Mouse (Mus musculus): Measurements from ENCODE around the gene Nme4.
"Not testable (repeated sequence)": the region's sequence is repeated elsewhere in the genome, so short reads cannot be mapped to it uniquely, and the experiment has no call there.

Gene Nme4

DNA sequence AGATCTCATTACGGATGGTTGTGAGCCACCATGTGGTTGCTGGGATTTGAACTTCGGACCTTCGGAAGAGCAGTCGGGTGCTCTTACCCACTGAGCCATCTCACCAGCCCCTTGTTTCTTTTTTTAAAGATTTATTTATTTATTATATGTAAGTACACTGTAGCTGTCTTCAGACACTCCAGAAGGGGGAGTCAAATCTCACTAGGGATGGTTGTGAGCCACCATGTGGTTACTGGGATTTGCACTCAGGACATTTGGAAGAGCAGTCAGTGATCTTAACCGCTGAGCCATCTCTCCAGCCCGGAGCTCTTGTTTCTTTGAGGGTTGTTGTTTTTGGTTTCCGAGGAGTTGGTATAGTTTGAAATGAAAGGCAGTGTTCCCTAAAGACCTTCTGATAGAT is 19.1 kb upstream of the Nme4 start:
- not testable (repeated sequence) for DNase-seq (ENCODE audit: low read depth, low spot score)

DNA sequence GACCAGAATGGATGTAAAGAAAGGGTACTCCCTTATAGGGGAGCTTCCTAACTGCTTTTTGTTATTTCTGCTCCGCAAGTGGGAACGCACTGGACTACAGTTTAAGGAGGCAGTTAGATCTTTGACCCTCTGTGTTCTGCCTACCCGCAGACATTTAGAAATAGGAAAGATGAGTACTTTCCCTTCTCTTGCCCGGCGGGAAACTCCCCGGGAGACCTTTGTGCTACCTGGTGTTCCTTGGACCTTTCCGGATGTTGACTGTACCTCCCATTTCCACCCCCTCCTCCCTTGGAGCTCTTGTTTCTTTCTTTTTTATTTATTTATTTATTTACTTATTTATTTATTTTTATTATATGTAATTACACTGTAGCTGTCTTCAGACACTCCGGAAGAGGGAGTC is 18.7 kb upstream of the Nme4 start:
- no peak for DNase-seq (ENCODE audit: low read depth, low spot score)

DNA sequence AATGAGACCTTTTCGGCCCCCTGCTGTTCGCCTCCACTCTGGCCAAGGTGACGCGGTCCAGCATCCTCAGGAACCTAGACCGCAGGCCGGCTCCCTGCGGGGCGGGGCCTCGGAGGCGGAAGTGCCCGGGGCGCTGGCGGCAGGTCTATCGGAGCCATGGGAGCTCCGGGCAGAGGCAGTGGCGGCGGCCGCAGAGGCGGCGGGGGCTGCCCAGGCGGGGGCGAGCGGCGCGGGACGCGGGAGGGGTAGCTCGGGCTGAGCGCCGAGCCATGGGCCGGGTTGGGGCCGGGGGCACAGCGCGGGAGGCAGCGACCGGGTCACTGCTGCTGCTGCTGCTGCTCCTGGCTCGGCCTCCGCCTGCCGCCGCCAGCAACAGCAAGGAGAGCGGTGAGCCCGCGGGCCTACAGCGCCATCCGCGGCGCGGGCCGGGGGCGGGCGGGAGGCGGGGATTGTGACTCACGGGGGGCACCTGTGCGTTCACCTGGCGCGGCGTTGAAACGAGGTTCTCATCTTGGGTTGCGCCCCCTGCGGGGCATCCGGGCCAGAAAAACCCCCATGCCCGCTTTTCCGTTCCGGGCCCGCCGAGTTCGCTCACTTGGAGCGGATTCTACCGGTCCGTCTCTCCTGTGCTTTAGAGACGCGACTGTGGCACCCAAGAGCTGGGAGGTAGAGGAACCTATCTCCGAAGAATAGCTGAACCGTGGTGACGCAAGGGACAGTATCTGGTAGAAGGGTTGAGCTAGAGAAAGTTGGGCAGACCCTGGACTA is 18.0 kb upstream of the Nme4 start, which contains the start of gene Tmem8:
TSS of gene Tmem8 (plus strand) at position 119 of the 768 bp plus-strand sequence.
- DNase-seq (ENCODE audit: low read depth, low spot score) = peak; percentile 84

DNA sequence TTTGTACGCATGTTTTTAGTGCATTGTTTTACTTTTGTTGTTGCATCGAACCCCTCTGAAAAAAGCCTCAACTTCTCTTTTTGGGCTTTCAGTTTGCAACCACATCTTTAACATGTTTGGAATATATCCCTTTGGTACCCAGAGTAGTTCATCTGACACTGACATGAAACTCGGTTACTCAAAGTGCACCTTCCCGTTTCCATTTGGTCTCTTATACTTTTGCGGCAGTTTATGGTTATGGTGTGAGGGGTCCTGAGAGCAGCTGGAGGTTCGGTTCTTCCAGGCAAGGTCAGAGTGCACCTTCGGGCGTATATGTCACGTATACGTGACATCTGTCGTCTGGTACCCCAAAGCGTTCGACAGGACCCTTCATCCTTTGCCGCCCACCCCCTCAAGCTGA is 17.3 kb upstream of the Nme4 start:
- DNase-seq (ENCODE audit: low read depth, low spot score) = no peak

DNA sequence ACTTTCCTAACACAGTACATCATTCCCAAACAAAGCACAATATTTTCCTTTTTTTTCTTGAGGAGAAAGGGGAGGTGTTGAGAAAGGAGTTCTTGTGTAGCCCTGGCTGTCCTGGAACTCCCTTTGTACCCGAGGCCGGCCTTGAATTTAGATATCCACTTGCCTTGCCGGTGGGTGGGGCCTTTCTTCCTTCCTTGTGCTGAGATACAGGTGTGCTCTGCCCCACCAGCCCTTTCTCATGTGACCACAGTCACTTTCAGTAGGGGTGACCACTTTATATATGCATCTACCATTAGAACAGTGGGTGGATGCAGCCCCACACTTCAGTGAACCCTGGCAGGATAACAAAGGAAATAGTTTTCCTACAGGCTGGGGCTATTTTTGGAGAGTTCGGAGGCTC is 16.3 kb upstream of the Nme4 start:
- no peak for DNase-seq (ENCODE audit: low read depth, low spot score)

DNA sequence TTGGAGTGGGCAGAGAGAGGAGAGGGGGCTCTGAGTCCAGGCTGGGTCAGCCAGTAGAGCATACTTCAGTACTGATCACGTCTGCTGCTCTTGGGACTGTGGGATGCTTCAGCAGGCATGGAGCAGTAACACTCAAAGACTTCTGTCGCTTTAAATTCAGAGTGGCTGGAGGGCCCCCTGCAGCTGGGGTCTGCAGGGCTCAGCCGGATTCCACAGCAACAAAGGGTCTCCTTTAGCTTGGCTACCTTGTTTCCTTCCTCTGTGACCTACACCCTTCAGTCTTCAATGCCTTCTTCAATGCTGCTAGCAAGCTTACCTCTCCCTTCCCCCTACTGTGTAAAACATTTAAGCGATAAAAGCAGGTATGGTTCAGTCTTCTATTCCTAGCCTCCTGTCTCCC is 15.6 kb upstream of the Nme4 start:
- DNase-seq (ENCODE audit: low read depth, low spot score) = no peak

DNA sequence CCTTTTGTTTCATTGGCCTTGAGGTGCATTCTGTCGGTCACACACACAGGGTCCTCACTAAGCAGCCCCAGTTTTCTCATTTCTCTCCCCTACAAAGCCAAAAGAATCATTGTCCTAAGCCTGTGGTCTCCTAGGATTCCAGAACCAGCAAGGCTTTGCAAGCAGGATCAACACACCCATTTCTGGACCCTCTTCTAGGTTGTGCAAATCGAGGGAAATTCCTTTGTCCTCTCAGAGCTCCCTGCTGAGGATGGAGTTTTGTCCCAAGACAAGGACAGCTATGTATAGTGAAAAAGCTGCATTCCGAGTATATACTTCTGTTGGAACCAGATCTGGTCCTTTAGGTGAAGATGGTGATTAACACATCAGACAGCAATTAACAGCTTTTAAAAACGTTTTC is 14.8 kb upstream of the Nme4 start:
- no peak for DNase-seq (ENCODE audit: low read depth, low spot score)

DNA sequence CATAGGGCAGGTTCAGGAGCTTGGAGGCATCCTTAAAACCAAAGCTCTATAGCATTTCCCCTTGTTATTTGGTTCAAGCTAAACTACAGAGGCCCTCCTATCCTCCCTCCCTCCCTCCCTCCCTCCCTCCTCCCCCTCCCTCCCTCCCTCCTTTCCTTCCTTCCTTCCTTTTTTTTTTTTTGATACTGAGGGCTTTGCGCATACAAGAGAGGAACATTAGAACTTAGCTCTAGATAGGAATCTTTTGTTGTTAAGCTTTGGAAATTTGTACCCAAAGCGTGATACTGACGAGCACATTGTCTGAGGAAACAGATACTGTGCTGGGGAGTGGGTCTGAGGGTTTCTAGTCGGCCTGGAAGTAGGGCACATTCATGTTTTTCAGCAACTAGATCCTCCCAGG is 10.2 kb upstream of the Nme4 start:
- no peak for DNase-seq (ENCODE audit: low read depth, low spot score)

DNA sequence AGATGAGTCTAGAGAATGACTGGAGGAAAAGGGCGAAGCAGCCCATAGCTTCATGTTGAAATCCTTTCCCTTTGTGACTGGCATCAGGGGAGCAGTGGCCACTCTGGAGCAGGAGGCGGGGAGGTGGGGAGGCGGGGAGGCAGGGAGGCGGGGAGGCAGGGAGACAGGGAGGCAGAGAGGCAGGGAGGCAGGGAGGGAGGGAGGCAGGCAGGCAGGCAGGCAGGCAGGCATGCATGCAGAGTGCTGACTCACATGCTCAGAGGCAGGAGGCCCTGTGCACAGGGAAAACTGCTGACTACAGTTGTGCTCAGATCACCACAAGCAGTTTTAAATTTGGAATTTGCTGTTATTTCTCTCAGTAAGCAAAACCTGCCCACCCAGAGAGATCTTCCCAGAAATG is 6.1 kb upstream of the Nme4 start:
- DNase-seq (ENCODE audit: low read depth, low spot score) = no peak

DNA sequence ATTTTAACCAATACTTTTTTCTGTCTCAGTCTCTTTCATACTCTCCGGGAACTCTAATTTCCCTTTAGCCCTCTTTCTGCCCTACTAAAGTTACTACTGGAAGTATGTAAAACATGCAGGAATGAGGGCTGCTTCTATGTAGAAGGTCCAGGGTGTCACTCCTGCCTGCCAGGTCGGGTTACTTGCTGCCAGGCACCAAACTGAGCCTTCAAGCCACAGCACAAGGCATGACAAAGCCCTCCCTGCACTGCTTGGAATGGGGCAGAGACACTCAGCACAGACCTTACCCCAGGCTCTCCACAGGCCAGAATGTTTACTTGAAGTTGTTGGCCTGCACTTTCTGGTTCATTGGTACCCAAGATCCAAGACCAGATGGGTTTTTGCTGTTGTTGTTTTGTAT is 4.8 kb upstream of the Nme4 start:
- no peak for DNase-seq (ENCODE audit: low read depth, low spot score)

DNA sequence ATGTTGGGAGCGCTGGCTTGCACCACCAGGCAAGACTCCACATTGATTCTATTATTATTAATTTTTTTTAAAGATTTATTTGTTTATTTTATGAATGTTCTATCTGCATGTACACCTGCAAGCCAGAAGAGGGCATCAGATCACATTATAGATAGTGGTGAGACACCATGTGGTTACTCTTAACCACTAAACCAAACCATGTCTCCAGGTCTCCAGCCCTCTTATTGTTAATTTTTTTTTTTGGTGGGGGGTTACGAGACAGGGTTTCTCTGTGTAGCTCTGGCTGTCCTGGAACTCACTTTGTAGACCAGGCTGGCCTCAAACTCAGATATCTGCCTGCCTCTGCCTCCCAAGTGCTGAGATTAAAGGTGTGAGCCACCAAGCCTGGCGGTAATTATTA is 3.9 kb upstream of the Nme4 start:
- DNase-seq (ENCODE audit: low read depth, low spot score) = peak; percentile 47

DNA sequence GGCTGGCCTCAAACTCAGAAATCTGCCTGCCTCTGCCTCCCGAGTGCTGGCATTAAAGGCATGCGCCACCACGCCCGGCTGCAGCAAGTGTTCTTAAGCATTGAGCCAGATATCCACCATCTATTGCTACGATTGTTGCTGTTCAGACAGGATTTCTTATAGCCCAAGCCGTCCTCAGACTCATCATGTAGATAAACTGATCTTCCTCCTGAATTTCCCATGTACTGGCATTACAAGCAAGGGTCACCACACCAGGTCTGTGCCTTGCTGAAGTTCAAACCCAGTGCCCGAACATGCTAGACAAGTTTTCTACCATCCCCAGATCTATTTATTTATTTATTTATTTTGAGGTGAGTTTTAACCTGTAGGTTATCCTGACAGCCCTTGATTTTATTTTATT is 3.1 kb upstream of the Nme4 start:
- DNase-seq (ENCODE audit: low read depth, low spot score) = no peak

DNA sequence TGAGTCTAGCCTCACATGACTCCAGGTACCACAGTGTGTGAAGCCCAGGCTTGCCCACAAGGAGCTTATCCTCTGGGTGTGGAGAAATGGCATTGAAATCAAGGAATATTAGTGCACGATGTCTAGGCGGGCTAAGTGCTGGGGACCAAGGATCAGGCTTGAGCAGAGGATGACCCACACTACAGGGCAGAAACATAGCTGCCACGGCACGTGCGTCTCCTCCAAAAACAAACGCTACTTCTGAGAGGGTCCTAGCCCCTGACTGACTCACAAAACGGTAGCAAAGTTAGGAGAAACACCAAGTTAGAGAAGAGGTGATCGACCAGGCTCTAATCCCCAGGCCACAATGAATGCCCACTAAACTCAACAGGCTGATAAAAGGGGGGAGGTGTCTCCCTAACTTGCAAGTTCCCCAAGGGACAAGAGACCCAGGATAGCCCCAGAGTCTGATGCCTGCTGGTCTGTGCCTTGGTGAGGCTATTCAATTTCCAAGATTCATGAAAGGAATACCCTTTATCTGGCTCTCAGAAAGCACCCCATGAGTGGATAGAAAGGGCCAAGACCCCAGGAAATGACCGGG is 781 bp downstream of the Nme4 start:
- DNase-seq (ENCODE audit: low read depth, low spot score) = no peak

DNA sequence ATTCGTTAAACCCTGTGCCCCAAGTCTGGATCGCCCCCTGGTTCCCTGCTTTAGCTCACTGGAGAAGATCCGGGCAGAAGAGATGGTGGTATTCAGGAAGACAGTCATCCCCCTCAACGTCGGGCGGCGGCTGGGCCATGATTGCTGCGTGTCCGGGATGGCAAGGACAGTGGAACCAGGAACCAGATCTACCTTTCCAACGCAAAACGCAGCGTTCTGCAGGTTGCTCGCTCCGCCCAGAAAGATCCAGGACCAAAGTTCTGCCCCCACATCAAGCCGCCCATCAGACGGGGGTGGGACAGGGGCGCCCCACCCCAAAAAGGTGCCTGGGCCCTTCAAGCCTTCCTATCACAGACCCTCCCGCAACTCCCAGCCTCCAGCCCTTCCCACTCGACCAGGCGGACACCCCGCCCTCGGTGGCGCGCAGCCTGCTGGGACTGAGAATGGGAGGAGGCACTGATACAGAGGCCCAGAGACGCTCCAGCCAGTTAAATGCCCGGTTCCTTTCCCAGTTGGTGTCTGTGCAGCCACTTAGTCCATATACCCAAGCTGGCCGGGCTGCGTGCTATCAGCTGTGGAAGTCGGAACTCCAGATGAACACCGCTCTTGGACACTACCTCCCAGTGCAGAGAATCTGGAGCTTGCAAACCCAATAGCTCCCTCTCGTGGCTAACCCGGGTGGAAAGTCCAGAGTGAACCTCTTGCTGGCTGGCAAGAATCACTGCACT is 5.3 kb downstream of the Nme4 start, which contains the start of gene Decr2:
TSS of gene Decr2 (minus strand) at position 433 of the 728 bp plus-strand sequence.
- peak; percentile 87 for DNase-seq (ENCODE audit: low read depth, low spot score)

DNA sequence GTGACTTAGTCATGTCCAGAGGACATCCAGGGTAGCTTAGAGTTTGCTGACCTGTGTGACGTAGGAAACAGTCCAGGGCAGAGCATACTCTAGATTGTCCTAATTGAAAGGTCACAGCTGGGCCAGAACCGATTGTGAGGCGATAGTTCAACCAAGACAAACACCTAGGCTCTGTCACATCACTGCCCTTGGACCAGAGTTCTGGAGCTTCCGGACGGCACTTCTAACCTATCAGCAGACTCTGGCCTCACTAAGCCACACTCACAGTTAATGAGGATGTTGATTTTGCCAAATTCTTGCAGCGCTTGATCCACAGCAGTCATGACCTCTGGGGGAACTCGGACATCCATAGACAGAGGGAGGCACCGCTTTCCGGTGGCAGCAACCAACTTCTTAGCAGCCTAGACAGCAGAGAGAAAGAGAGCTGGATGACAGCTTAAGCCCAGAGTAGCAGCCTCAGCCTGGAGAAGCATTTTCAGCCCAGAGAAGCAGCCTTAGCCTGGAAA is 8.3 kb downstream of the Nme4 start:
- DNase-seq (ENCODE audit: low read depth, low spot score) = no peak

DNA sequence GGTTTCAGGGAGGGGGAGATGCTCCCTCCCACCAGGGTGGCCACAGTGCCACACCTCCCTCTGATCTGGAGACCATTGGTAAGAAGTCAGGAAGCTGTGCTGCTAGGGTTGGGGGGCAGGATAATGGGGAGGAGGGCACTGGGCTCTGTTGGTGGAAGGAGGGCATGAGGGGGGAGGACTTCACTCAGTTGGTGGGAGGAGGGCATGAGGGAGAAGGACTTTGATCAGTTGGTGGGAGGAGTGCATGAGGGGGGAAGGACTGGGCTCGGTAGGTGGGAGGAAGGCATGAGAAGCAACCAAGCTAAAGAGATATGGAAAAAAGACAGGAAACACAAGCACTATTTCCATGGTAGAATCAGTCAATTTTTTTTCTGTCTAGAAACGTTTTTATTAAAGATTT is 14.5 kb downstream of the Nme4 start:
- no peak for DNase-seq (ENCODE audit: low read depth, low spot score)

DNA sequence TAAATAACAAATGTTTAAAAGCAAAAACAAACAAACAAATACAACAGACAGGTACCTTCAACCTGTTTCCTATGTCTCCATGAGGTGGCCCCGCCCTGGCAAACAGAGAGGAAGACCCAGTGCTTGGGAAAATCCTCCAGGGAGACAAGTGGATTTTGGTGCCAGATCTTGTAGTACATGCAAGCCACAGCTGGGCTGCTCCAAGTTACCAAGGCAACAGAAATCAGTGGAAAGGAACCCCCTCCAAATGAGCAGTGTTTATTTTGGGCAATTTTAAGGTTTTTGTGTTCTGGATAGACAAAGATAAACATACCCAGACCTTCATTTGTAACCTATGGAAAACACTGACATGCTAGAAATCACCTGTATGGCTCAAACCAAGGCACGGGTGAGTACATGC is 16.6 kb downstream of the Nme4 start:
- no peak for DNase-seq (ENCODE audit: low read depth, low spot score)

DNA sequence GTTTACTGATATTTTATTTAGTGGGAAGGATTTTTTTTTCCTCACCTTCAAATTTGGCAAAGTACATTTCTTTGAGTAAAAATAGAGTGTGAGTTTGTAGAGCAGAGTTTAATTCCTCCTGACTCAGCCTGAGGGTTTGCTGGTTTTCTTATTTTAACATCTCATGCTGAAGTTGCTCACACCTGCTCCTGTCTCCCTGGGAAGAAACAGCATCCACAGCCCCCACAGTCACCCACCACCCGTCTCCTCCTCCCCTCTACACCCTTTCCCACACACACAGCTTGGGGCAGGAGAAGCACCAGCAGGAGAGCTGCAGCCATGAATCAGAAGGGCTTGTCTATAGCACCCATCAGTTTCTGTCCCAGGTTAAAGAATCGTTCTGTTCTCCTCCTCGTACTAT is 20.2 kb downstream of the Nme4 start:
- DNase-seq (ENCODE audit: low read depth, low spot score) = no peak

DNA sequence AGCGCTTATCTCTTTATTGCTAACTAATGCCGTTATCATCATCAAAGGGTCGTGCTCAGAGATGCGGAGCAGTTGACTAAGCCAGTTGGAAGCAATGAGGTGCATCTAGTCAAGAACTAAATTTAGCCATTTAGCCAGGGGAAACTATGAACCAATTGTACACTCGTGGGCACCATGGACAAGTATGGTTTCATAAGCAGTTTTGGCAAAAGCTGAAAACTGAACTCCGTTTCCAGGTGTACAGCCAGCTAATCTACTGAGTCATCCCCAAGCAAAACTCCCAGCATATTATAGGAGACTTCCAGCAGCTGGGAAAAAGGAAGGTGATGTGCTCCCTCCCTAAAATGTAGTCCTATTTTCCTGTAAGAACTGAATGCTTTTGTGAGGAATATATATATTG is 25.3 kb downstream of the Nme4 start:
- no peak for DNase-seq (ENCODE audit: low read depth, low spot score)

DNA sequence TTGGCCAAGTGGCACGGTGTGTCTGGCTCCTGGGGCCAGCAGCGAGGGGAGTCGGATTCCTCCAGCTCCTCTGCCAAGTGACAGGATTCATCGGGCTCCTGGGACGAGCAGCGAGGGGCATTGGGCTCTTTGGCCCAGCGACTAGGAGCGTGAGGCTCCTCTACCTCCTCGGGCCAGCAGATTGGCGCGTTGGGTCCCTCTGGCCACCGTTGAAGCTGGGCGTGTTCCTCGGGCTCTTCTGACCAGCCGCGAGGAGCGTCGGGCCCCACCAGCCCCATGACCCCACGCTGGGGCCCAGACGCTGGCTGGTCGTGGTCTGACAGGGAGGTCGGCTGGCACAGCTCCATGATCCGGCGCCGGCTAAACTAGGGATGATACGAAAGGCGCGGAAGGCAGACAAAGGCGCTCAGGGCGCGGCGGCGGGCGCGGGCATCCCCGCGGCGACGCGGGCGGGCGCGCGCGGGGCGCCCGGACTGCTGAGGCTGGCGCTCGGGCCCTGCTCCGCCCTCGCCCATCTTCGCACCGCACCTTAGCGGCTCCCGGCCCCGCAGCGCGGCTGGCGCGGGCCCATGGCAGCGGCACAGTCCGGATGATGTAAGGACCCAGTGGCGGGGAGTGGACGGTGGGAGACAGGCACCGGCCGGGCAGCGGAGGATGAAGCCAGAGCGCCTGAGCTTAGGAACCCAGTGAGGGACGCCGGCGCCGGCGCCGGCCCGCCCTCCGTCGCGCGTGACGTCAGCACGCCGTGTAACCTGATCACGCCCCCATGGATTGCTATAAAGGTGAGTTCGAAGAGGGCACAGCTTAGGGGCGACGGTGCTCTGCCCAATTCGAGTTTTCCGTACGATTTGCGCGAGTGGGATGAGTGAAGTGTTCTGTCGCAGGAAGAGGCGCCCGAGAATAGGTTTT is 26.3 kb downstream of the Nme4 start, which contains the start of gene Rab11fip3:
TSS of gene Rab11fip3 (minus strand) at position 725 of the 909 bp plus-strand sequence.
- DNase-seq (ENCODE audit: low read depth, low spot score) = peak; percentile 94

DNA sequence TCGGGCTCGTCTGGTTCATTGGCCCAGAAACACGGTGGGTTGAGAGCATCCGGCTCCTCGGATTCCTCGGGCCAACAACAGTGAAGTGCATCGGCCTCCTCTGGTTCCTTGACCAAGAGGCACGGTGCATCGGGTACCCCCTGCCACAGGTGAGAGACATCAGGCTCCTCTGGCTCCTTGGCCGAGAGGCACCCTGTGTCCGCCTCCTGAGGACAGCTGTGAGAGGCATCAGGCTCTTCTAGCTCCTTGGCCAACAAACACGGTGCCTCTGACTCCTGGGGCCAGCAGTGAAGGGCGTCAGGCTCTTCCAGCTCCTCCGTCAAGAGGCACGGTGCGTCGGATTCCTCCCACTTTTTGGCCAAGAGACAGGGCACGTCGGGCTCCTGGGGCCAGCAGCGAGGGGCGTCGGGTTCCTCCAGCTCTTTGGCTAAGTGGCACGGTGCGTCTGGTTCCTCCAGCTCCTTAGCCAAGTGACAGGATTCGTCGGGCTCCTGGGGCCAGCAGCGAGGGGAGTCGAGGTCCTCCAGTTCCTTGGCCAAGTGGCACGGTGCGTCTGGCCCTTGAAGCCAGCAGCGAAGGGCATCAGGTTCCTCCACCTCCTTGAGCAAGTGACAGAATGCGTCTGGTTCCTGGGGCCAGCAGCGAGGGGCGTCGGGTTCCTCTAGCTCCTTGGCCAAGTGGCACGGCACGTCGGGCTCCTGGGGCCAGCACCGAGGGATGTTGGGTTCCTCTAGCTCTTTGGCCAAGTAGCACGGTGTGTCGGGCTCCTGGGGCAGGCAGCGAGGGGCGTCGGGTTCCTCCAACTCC is 27.2 kb downstream of the Nme4 start:
- no peak for DNase-seq (ENCODE audit: low read depth, low spot score)
